Mouse (Mus musculus): ENCODE measurements around the gene Ehmt1.

The Ehmt1 gene

DNA sequence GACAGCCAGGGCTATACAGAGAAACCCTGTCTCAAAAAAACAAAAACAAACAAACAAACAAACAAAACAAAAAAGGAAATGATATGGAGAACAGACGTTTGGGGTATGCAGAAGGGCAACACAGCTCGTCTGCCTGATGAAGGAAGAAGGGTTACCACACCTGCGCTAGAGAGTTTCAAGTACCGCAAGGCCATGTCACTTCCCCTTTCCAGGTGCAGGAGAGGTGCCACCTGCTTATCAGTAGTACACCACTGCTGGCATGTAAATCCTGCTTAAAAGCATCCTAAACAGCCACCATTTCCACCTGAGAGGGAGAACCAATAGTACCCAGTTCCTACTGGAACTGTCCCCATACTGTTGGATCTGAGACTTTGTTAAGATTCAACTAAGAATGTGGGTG lies 113.8 kb downstream of the Ehmt1 start:
- DNase-seq (ENCODE audit: low read depth, low spot score): no peak

DNA sequence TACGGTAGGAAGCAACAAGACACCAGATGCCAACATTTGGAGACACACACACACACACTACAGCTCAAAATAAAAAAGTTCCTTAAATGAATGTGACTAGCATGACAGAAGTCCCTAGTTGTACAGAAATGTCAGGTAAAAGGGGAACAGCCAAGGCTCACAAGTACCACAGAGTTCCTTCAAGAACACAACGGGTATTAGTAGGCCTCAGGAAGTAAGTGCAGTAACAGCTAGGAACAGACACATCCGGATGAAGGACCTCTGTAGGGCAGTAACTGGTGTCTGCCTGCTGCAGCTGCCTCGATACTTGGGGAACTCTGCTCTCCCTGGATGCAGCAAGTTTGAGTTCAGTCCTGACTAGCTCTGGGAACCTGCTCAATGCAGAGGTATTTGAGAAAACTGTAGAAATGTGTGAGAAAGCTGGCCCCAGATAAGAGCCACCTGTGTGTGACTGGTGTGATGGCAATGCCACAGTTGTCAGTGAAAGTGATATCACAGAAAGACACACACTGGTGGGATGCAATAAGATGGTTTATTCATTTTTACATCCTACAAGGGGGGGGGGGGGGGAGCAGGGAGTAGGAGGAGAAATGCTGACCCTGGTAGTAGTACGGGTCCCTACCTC lies 122.5 kb downstream of the Ehmt1 start:
- DNase-seq (ENCODE audit: low read depth, low spot score): no peak

DNA sequence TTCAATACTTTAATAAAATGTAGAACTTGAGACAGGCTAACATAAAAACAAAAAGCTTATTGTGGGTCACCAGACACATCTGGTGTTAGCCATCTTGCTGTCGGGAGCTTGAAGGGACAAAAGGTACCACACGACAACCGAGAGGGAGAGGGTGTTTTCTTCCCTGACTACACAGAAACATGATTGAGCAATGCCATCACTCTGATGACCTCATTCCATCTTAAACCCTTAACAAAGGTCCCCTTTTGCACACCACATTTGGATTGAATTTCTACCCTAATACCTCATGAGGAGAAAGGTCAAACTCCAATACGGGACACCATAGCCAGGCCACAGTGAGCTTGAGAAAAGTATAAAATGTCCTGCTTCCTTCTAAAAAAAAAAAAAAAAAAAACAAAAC lies 132.2 kb downstream of the Ehmt1 start:
- DNase-seq (ENCODE audit: low read depth, low spot score): no peak

DNA sequence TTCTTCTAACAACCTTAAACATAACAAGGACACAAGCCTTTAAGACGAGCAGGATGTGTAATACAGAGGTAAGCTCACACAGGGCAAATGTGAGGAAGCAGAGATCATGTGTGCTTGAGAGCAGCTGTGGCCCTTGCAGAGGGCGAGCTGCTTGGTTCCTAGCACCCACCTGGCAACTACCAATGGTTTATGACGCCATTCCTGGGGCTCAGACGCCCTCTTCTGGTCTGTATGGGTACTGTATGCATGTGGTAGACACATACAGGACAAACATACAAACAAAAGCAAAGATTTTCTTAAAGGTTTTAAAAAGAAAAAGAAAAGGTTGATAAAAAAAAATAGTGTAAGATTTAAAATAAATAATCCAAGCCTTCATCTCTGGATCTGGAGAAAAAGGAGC lies 138.2 kb downstream of the Ehmt1 start:
- no peak for DNase-seq (ENCODE audit: low read depth, low spot score)

DNA sequence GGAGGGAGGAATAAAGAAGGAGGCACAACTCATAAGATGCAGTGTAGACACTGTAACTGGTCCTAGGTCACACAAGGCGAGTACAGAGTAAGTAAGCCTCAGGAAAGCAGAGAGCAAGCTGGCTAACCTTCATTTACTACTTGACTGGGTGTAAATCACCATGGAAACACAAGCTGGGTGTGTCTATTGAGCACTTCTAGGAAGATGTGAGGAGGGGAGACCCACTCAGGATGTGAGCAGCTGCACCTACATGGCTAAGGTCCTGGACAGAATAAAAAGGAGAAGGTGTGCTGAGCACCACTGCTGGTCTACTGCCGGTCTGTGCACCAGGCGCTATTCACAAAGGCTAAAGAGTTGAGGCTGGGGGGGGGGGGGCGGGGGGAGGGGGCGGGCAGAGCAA lies 142.6 kb downstream of the Ehmt1 start:
- DNase-seq (ENCODE audit: low read depth, low spot score): no peak

DNA sequence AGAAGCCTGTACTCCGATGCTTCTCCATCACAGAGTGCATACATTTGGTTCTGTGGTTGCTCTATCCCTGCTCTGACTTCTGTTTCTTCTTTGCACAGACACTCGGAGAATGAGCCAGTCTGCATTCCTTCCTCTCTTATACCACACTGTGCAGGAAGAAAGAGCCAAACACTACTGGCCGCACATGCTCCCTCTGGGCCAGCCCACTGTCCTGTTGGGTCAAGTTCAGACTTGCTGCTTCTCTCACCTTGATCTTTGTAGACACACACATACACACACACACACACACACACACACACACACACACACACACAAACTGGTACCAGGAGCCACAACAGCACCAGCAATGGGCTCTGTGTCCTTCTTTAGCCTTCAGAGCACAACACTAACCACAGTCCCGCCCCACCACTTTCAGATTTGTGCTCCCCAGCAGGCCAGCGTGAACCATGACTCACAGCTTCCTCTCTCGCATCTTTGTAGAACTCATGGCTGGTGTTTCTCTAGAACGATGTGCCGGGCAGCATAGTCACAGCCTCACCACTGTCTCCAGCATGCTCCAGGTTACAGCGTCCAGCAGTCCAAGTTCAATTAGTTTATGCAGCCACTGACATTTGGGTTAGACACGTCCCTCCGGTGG lies 143.3 kb downstream of the Ehmt1 start:
- no peak for DNase-seq (ENCODE audit: low read depth, low spot score)

DNA sequence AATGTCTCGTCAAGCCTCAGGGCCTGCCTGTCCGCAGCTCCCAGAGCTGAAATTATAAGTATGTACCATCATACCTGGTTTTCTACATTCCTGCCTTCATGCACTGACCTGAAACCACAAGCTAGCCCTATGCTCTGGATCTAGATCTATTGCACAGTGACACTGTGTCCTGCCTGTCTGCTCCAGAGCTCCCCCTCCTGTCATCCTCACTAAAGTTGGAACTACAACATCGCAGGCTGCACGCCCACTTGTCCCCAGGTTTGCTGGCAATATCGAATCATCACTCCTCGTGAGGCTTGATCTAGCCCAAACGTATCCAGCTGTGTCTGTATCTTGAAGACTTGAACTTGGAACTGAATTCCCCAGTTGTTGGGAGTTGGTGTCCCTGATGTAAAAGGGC lies 144.6 kb downstream of the Ehmt1 start:
- no peak for DNase-seq (ENCODE audit: low read depth, low spot score)

DNA sequence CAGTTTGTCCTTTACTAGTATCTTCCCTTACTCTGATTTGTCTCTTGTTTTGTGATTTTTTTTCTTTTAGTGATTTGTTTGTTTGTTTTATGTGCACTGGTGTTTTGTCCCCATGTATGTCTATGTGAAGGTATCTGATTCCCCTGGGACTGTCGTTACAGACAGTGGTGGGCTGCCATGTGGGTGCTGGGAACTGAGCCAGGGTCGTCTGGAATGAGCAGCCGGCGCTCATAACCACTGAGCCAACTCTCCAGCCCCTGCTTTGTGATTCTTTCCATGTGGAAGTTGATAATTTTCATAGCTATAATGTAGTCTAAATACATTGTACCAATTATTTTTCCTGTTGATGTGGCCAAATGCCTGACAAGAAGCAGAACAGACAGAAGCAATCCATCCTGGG lies 148.6 kb downstream of the Ehmt1 start:
- DNase-seq (ENCODE audit: low read depth, low spot score): no peak

DNA sequence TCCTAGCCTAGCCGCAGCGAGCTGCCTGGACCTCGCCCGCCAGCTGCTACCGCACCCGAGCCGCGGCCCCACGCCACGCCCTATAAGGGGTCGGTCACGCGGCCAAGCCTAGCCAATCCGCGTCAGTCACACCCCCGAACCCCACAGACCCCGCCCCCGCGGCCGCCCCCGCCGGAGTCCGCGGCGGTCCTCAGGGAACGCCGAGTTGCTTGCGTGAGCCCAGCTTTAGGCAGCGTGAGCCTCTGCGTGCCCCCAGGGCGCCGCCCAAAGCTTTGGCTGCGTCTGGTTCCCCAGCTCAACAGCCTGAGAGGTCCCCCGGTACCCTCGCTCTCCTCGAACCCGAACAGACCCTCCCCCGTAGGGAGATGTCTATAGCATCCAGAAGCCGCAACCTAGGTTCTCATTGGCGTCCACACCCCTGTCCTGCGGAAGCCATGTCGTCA lies 156.3 kb downstream of the Ehmt1 start, which contains the start of gene Cacna1b:
TSS of gene Cacna1b (minus strand) at position 38 of the 443 bp plus-strand sequence.
- DNase-seq (ENCODE audit: low read depth, low spot score): peak; percentile 70

DNA sequence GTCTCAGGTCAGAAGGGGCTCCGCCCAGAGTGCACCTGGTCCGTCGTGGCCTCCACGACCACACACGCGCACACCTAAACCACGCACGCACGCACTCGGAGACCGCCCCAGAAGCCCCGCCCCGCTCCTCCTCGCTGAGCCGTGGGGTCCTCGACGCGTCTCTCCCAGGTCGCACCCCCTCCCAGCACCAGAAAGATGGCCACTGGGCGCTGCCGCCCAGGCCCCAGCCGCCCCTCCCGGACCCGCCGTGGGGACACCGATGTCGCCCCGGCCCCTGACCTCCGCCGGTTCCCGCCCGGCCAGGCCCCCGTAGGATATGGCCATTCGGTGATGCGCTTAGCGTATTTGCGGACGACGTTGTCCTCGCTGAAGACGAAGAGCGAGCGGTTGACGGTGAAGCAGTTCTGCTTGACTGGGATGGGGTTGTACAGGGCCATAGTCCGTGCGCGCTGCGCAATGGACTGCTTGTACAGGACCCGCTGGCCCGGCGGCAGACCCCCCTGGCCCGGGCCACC lies 156.9 kb downstream of the Ehmt1 start:
- DNase-seq (ENCODE audit: low read depth, low spot score): no peak

DNA sequence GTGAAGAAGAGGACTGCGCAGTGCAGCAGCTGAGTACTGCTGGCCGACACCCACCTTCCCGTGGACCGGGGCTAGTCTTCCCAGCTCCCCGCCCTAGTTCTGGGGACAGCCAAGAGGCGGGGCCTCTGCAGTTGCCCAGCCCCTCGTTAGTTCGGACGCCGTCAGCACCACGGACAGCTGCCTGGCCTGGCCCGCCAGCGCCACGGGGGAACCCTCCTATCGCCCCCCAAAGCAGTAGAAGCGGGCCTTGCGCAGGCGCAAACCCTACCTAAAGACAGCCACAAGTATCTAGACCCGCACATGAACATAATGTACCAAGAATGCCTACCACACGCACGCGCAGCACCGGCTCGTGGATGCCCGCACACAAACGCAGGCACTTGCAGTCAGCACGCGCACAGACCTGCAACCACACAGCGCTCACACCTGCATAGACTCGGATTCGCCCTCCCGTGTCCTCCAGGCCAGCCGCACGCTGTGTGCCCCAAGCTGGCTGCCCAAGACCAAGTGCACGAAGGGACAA lies 157.4 kb downstream of the Ehmt1 start:
- DNase-seq (ENCODE audit: low read depth, low spot score): peak; percentile 42

DNA sequence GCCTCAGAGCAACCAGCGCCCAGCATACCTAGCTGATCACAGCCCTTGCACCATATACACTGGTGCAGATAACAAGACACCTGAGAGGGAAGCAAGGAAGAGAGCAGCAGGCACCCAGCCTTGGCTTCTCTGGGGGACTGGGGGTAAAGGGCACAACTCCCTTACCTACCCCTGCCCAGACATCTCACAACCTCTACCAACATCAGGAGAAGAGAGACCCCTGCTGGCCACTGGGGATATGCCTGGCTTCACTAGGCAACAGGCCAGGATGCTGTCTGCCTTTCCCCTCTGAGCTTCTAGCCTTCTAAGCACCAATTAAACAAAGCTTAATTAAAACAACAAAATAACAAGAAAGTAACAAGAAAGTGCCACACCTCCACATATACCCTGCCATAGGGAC lies 164.1 kb downstream of the Ehmt1 start:
- no peak for DNase-seq (ENCODE audit: low read depth, low spot score)

DNA sequence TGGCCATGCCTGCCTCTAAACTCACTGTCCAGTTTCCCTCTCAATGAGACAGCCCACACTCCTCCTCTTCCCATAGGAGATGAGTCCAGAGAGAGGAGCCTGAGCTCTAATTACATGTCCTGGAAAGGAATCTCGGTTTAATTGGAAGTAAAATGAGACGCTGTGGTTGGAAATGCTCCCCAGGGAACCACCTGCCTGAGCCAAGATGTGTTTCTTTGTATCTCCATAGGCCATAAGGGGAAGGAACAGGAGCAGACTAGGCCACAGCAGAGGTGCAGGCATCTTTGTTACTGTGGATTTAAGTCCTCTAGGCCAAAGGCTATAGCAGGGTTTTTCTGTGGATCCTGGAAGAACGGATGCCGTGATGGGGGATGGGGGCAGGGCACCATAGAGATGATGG lies 166.8 kb downstream of the Ehmt1 start:
- no peak for DNase-seq (ENCODE audit: low read depth, low spot score)

DNA sequence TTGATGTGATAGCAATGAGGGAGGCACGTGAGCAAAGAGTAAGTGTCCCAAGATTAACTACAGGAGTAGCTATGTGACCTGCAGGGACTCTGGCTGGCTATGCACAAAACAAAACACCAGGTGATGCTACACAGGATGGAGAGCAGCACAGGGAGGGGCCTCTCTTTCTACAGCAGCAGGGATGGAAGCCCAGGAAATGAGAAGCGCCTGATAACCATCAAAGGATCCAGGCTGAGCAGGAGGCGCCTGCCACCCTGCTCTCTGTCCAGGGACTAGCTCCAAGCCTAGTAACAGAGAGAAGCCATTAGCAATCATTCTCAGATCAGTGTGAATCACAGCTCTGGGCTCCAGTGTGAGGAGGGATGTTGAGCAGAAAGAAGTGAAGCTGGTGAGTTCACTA lies 169.4 kb downstream of the Ehmt1 start:
- DNase-seq (ENCODE audit: low read depth, low spot score): no peak

DNA sequence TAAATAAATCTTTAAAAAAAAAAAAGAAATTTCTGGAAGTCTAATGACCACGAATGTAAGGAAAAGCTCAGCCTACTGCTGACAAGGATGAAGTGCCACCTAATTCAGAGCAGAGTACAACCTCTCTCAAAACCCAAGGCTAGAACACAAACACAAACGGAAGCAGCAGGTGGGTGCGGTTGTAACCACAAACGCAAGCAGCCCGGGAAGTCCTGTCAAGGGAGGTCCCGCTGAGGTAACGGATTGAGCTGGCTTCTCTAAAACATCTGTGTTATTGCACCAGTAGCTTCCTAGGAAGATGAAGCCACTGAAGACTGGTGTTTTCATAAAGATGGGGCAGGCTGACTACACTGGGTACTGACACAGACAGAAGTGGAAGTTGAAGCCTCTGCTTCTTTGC lies 171.5 kb downstream of the Ehmt1 start:
- no peak for DNase-seq (ENCODE audit: low read depth, low spot score)
